Mouse (Mus musculus): ENCODE data around the gene Slc1a3. TPM values are rescaled to one million over a fixed set of nuclear protein-coding genes. Genes with fewer than 3 reads are reported as not detected.
A peak's percentile ranks its signal among the peaks of the same experiment; 100 is the strongest.

Slc1a3 gene
- polyA plus RNA-seq, 1 experiment from 2014 or later, result 1.5 TPM

- Histone ChIP-seq H3K4me3 (replicated peaks) (no peak overlapping the region), H3K36me3 (no peaks in the 10 kb centered on the region), H3K4me1 (replicated peaks) (no peaks in the 10 kb centered on the region), H3K4me2 (no peak overlapping the region), H3K27me3 (no peaks in the 10 kb centered on the region), H3K9ac (no peak overlapping the region), H3K27ac (no peak overlapping the region), H3K9me3 (replicated peaks) (no peaks in the 10 kb centered on the region)
- WGBS (ENCODE audit: insufficient replicate concordance), result 87% methylated on average over 2 of the region's 2 CpGs
- DNase-seq (no peak), ATAC-seq (ENCODE audit: low read depth) (no peak)
Observed at GRCm38 (mm10) chr15:8676959-8677358, 33.6 kb downstream of the Slc1a3 start.

GRCm38 (mm10) chr15:8676211-8676691, 34.3 kb downstream of the Slc1a3 start:
- H3K36me3 ChIP-seq, result no peaks in the 10 kb centered on the region
- no peak for ATAC-seq (ENCODE audit: low read depth)
- no peak for DNase-seq
- no peak overlapping the region for H3K4me2 ChIP-seq
- no peaks in the 10 kb centered on the region for H3K27me3 ChIP-seq
- H3K4me3 ChIP-seq (replicated peaks), result no peak overlapping the region
- H3K4me1 ChIP-seq (replicated peaks), result no peaks in the 10 kb centered on the region
- WGBS (ENCODE audit: insufficient replicate concordance), result 52% methylated on average over 5 of the region's 5 CpGs
- no peak overlapping the region for H3K27ac ChIP-seq
- no peaks in the 10 kb centered on the region for H3K9me3 ChIP-seq (replicated peaks)
- no peak overlapping the region for H3K9ac ChIP-seq

GRCm38 (mm10) chr15:8675616-8676015, 34.9 kb downstream of the Slc1a3 start:
- Histone ChIP-seq H3K9ac (no peak overlapping the region), H3K4me2 (no peak overlapping the region), H3K4me1 (replicated peaks) (no peaks in the 10 kb centered on the region), H3K4me3 (replicated peaks) (no peak overlapping the region), H3K36me3 (no peaks in the 10 kb centered on the region), H3K27ac (no peak overlapping the region), H3K9me3 (replicated peaks) (no peaks in the 10 kb centered on the region), H3K27me3 (no peaks in the 10 kb centered on the region)
- DNase-seq (no peak), ATAC-seq (ENCODE audit: low read depth) (no peak)
- 63% methylated on average over 4 of the region's 4 CpGs for WGBS (ENCODE audit: insufficient replicate concordance)

GRCm38 (mm10) chr15:8672532-8672931, 38.0 kb downstream of the Slc1a3 start:
- no peak overlapping the region for H3K4me3 ChIP-seq (replicated peaks)
- no peaks in the 10 kb centered on the region for H3K36me3 ChIP-seq
- H3K9me3 ChIP-seq (replicated peaks), result no peaks in the 10 kb centered on the region
- H3K9ac ChIP-seq, result no peak overlapping the region
- ATAC-seq (ENCODE audit: low read depth), result no peak
- no peak overlapping the region for H3K4me2 ChIP-seq
- DNase-seq, result no peak
- no peaks in the 10 kb centered on the region for H3K4me1 ChIP-seq (replicated peaks)
- no peak overlapping the region for H3K27ac ChIP-seq
- H3K27me3 ChIP-seq, result no peaks in the 10 kb centered on the region
- WGBS (ENCODE audit: insufficient replicate concordance), result 61% methylated on average over 5 of the region's 5 CpGs

- Histone ChIP-seq H3K27me3 (peaks cover 13% of the 10 kb centered on the region), H3K27ac (no peak overlapping the region), H3K4me1 (replicated peaks) (no peaks in the 10 kb centered on the region), H3K4me2 (no peak overlapping the region), H3K9me3 (replicated peaks) (no peaks in the 10 kb centered on the region), H3K36me3 (no peaks in the 10 kb centered on the region), H3K9ac (no peak overlapping the region), H3K4me3 (replicated peaks) (no peak overlapping the region)
- no peak for ATAC-seq (ENCODE audit: low read depth)
- WGBS (ENCODE audit: insufficient replicate concordance), result 80% methylated on average over 25 of the region's 25 CpGs
- no peak for DNase-seq
Observed at GRCm38 (mm10) chr15:8667849-8668522, 42.6 kb downstream of the Slc1a3 start.

GRCm38 (mm10) chr15:8665675-8666350, 44.8 kb downstream of the Slc1a3 start:
- DNase-seq (no peak), ATAC-seq (ENCODE audit: low read depth) (no peak)
- H3K4me2 ChIP-seq, result no peak overlapping the region
- 74% methylated on average over 15 of the region's 15 CpGs for WGBS (ENCODE audit: insufficient replicate concordance)
- peaks cover 19% of the 10 kb centered on the region for H3K4me1 ChIP-seq (replicated peaks)
- H3K36me3 ChIP-seq, result no peaks in the 10 kb centered on the region
- H3K9ac ChIP-seq, result no peak overlapping the region
- no peaks in the 10 kb centered on the region for H3K9me3 ChIP-seq (replicated peaks)
- no peak overlapping the region for H3K27ac ChIP-seq
- H3K27me3 ChIP-seq, result peaks cover 14% of the 10 kb centered on the region
- H3K4me3 ChIP-seq (replicated peaks), result no peak overlapping the region

- no peak overlapping the region for H3K27ac ChIP-seq
- ATAC-seq (ENCODE audit: low read depth) (no peak), DNase-seq (no peak)
- H3K9me3 ChIP-seq (replicated peaks), result no peaks in the 10 kb centered on the region
- no peaks in the 10 kb centered on the region for H3K36me3 ChIP-seq
- no peak overlapping the region for H3K4me3 ChIP-seq (replicated peaks)
- no peak overlapping the region for H3K4me2 ChIP-seq
- WGBS (ENCODE audit: insufficient replicate concordance), result 36% methylated on average over 17 of the region's 17 CpGs
- H3K27me3 ChIP-seq, result peaks cover 18% of the 10 kb centered on the region
- no peak overlapping the region for H3K9ac ChIP-seq
- peaks cover 22% of the 10 kb centered on the region for H3K4me1 ChIP-seq (replicated peaks)
Observed at GRCm38 (mm10) chr15:8663348-8664099, 47.0 kb downstream of the Slc1a3 start.

- Histone ChIP-seq H3K36me3 (no peaks in the 10 kb centered on the region), H3K9me3 (replicated peaks) (no peaks in the 10 kb centered on the region), H3K27ac (no peak overlapping the region), H3K27me3 (peaks cover 18% of the 10 kb centered on the region), H3K4me1 (replicated peaks) (peaks cover 28% of the 10 kb centered on the region), H3K4me3 (replicated peaks) (no peak overlapping the region), H3K4me2 (peak overlapping the region; percentile 4), H3K9ac (no peak overlapping the region)
- WGBS (ENCODE audit: insufficient replicate concordance), result 3% methylated on average over 6 of the region's 6 CpGs
- ATAC-seq (ENCODE audit: low read depth) (peak; percentile 80), DNase-seq (peak; percentile 13)
Observed at GRCm38 (mm10) chr15:8661856-8662255, 48.7 kb downstream of the Slc1a3 start.

- no peaks in the 10 kb centered on the region for H3K9me3 ChIP-seq (replicated peaks)
- no peak overlapping the region for H3K4me2 ChIP-seq
- no peak for DNase-seq
- no peak overlapping the region for H3K27ac ChIP-seq
- no peak overlapping the region for H3K9ac ChIP-seq
- no peak overlapping the region for H3K4me3 ChIP-seq (replicated peaks)
- no peaks in the 10 kb centered on the region for H3K36me3 ChIP-seq
- peaks cover 28% of the 10 kb centered on the region for H3K4me1 ChIP-seq (replicated peaks)
- ATAC-seq (ENCODE audit: low read depth), result no peak
- peaks cover 18% of the 10 kb centered on the region for H3K27me3 ChIP-seq
- 68% methylated on average over 4 of the region's 4 CpGs for WGBS (ENCODE audit: insufficient replicate concordance)
Observed at GRCm38 (mm10) chr15:8659977-8660376, 50.6 kb downstream of the Slc1a3 start.

GRCm38 (mm10) chr15:8659483-8659971, 51.0 kb downstream of the Slc1a3 start:
- H3K4me1 ChIP-seq (replicated peaks), result peaks cover 28% of the 10 kb centered on the region
- 53% methylated on average over 8 of the region's 8 CpGs for WGBS (ENCODE audit: insufficient replicate concordance)
- ATAC-seq (ENCODE audit: low read depth) (no peak), DNase-seq (no peak)
- no peak overlapping the region for H3K4me3 ChIP-seq (replicated peaks)
- no peaks in the 10 kb centered on the region for H3K36me3 ChIP-seq
- H3K4me2 ChIP-seq, result no peak overlapping the region
- no peak overlapping the region for H3K9ac ChIP-seq
- H3K27me3 ChIP-seq, result peaks cover 18% of the 10 kb centered on the region
- H3K9me3 ChIP-seq (replicated peaks), result no peaks in the 10 kb centered on the region
- H3K27ac ChIP-seq, result no peak overlapping the region

Measured in liver, embryonic 13.5 days (tissue).